Mouse (Mus musculus) liver, postnatal 0 days (tissue): ENCODE measurements around the gene Setd5.

Experiments used
- CTCF ChIP-seq: sonication (generic); IDR thresholded peaks from 2 replicates; pipeline ENCODE4 v1.5.1; 2016; ENCODE audit warnings: antibody characterized with exemption, low read depth
- EP300 ChIP-seq: IDR thresholded peaks from 2 replicates; pipeline ENCODE4 v1.6.1; 2016; ENCODE audit warnings: antibody characterized with exemption, low read depth, mild to moderate bottlenecking

- TF ChIP-seq EP300 (no peak), CTCF (no peak)
Observed at GRCm38 (mm10) chr6:113166661-113167251, 89.6 kb downstream of the Setd5 start.
